9 mouse cellular contexts compared by ENCODE assay signal in genomic region chr8:13625281-13625970, GRCm38 (mm10). TPM values are rescaled to one million over a fixed set of nuclear protein-coding genes. Genes with fewer than 3 reads are reported as not detected.
A peak's percentile ranks its signal among the peaks of the same experiment; 100 is the strongest.
DNase-seq lines count a peak whose midpoint lies in the region; ATAC-seq lines count a peak whose summit lies in the region.
"Had no signal": no experiment of that assay in that cellular context is flagged by ENCODE, and none has a peak within 500 bp of the region (broad histone marks: within the 10 kb centered on the region; RNA-seq: fewer than 3 reads in every experiment).

No protein-coding gene starts in this region.

- no peak for DNase-seq in hindbrain, embryonic 10.5 days (ENCODE audit: low spot score)
- DNase-seq in hindbrain, embryonic 11.5 days (ENCODE audit: low spot score), result no peak
- DNase-seq in ovary, postnatal 14 days (ENCODE audit: low spot score), result no peak
- DNase-seq in kidney, adult 8-10 months, result no peak
- no peak for DNase-seq in gastrocnemius, adult 18-20 months (ENCODE audit: low spot score)
- DNase-seq: gastrocnemius, postnatal 10 days had no signal

- peaks cover 51% of the 10 kb centered on the region for H3K4me1 ChIP-seq in hindbrain, embryonic 10.5 days (replicated peaks)
- H3K4me1 ChIP-seq in hindbrain, embryonic 11.5 days (replicated peaks; ENCODE audit: control insufficient read depth, insufficient read depth, low read length), result peaks cover 14% of the 10 kb centered on the region
- peaks cover 41% of the 10 kb centered on the region for H3K4me1 ChIP-seq in embryonic facial prominence, embryonic 13.5 days
- H3K4me1 ChIP-seq in hindbrain, embryonic 13.5 days (replicated peaks), result peaks cover 45% of the 10 kb centered on the region
- peaks cover 14% of the 10 kb centered on the region for H3K4me1 ChIP-seq in midbrain, embryonic 16.5 days (ENCODE audit: control insufficient read depth, insufficient read depth, low read length)

- peaks cover 16% of the 10 kb centered on the region for H3K36me3 ChIP-seq in hindbrain, embryonic 10.5 days
- no peaks in the 10 kb centered on the region; the same call in 1 of the 2 replicates for H3K36me3 ChIP-seq in hindbrain, embryonic 11.5 days (ENCODE audit: control insufficient read depth, insufficient read depth, low read length)
- peaks cover 8% of the 10 kb centered on the region for H3K36me3 ChIP-seq in embryonic facial prominence, embryonic 13.5 days
- peaks cover 7% of the 10 kb centered on the region for H3K36me3 ChIP-seq in hindbrain, embryonic 13.5 days
- no peaks in the 10 kb centered on the region for H3K36me3 ChIP-seq in midbrain, embryonic 16.5 days (ENCODE audit: control insufficient read depth, insufficient read depth, low read length)

- no peaks in the 10 kb centered on the region; the same call in 1 of the 2 replicates for H3K9me3 ChIP-seq in hindbrain, embryonic 10.5 days
- H3K9me3 ChIP-seq in hindbrain, embryonic 11.5 days (ENCODE audit: control insufficient read depth, low read length), result no peaks in the 10 kb centered on the region
- H3K9me3 ChIP-seq in embryonic facial prominence, embryonic 13.5 days, result no peaks in the 10 kb centered on the region
- no peaks in the 10 kb centered on the region for H3K9me3 ChIP-seq in hindbrain, embryonic 13.5 days
- no peaks in the 10 kb centered on the region for H3K9me3 ChIP-seq in midbrain, embryonic 16.5 days (replicated peaks; ENCODE audit: control insufficient read depth, low read length, poor library complexity, severe bottlenecking)

- H3K9ac ChIP-seq in hindbrain, embryonic 11.5 days (ENCODE audit: low read depth, low read length), result no peak overlapping the region
- no peak overlapping the region for H3K9ac ChIP-seq in embryonic facial prominence, embryonic 13.5 days
- H3K9ac ChIP-seq in hindbrain, embryonic 13.5 days, result no peak overlapping the region
- no peak overlapping the region for H3K9ac ChIP-seq in midbrain, embryonic 16.5 days (ENCODE audit: low read depth, low read length)

- H3K27ac ChIP-seq in hindbrain, embryonic 10.5 days, result peak overlapping the region; percentile 85
- H3K27ac ChIP-seq in hindbrain, embryonic 11.5 days (ENCODE audit: low read depth, low read length), result no peak overlapping the region
- H3K27ac ChIP-seq in embryonic facial prominence, embryonic 13.5 days, result peak overlapping the region; percentile 66
- H3K27ac ChIP-seq in hindbrain, embryonic 13.5 days, result peak overlapping the region; percentile 78
- peak overlapping the region; percentile 77 for H3K27ac ChIP-seq in midbrain, embryonic 16.5 days (ENCODE audit: low read length)

- ATAC-seq in hindbrain, embryonic 11.5 days (ENCODE audit: low FRiP score), result no peak
- ATAC-seq in embryonic facial prominence, embryonic 13.5 days (ENCODE audit: insufficient number of reproducible peaks, insufficient read depth, low FRiP score, low TSS enrichment, low read depth), result no peak
- no peak for ATAC-seq in hindbrain, embryonic 13.5 days (ENCODE audit: low FRiP score)
- no peak for ATAC-seq in midbrain, embryonic 16.5 days

- WGBS in hindbrain, embryonic 10.5 days, result 81% methylated on average over 5 of the region's 5 CpGs
- 77% methylated on average over 5 of the region's 5 CpGs for WGBS in hindbrain, embryonic 11.5 days
- WGBS in embryonic facial prominence, embryonic 13.5 days, result 68% methylated on average over 5 of the region's 5 CpGs
- WGBS in hindbrain, embryonic 13.5 days, result 78% methylated on average over 5 of the region's 5 CpGs
- WGBS in midbrain, embryonic 16.5 days, result 86% methylated on average over 5 of the region's 5 CpGs

- H3K4me3 ChIP-seq in hindbrain, embryonic 10.5 days, result no peak overlapping the region
- H3K4me3 ChIP-seq in hindbrain, embryonic 11.5 days (ENCODE audit: low read depth, low read length), result no peak overlapping the region
- H3K4me3 ChIP-seq in embryonic facial prominence, embryonic 13.5 days, result no peak overlapping the region
- no peak overlapping the region for H3K4me3 ChIP-seq in hindbrain, embryonic 13.5 days
- no peak overlapping the region for H3K4me3 ChIP-seq in midbrain, embryonic 16.5 days (ENCODE audit: low read depth, low read length)

- no peaks in the 10 kb centered on the region for H3K27me3 ChIP-seq in hindbrain, embryonic 10.5 days (ENCODE audit: insufficient read depth, poor library complexity, severe bottlenecking)
- H3K27me3 ChIP-seq in hindbrain, embryonic 11.5 days (ENCODE audit: control insufficient read depth, insufficient read depth, low read length), result no peaks in the 10 kb centered on the region
- no peaks in the 10 kb centered on the region for H3K27me3 ChIP-seq in embryonic facial prominence, embryonic 13.5 days
- H3K27me3 ChIP-seq in hindbrain, embryonic 13.5 days, result no peaks in the 10 kb centered on the region
- H3K27me3 ChIP-seq in midbrain, embryonic 16.5 days (ENCODE audit: control insufficient read depth, insufficient read depth, low read depth, low read length), result no peaks in the 10 kb centered on the region

- H3K4me2 ChIP-seq in hindbrain, embryonic 11.5 days (replicated peaks; ENCODE audit: low read depth, low read length), result no peak overlapping the region
- H3K4me2 ChIP-seq in embryonic facial prominence, embryonic 13.5 days, result no peak overlapping the region
- no peak overlapping the region for H3K4me2 ChIP-seq in hindbrain, embryonic 13.5 days
- no peak overlapping the region for H3K4me2 ChIP-seq in midbrain, embryonic 16.5 days (ENCODE audit: low read length)

RNA-seq across cellular contexts. Expression of gene Rasa3, which starts 52.0 kb away (rescaled TPM):
- 28.8 and 31.8 TPM in 2 replicates for polyA plus RNA-seq in hindbrain, embryonic 10.5 days (2016; fragmentation: Nextera tagmentation; extraction: Ambion mirVana)
- polyA plus RNA-seq in hindbrain, embryonic 11.5 days (2014; fragmentation: Nextera tagmentation; extraction: Ambion mirVana), result 19.4 and 24.3 TPM in 2 replicates
- polyA plus RNA-seq in embryonic facial prominence, embryonic 13.5 days (2015; fragmentation: Nextera tagmentation; extraction: Ambion mirVana), result 25.5 and 29.1 TPM in 2 replicates
- polyA plus RNA-seq in hindbrain, embryonic 13.5 days (2015; fragmentation: Nextera tagmentation; extraction: Ambion mirVana), result 28.7 and 30.9 TPM in 2 replicates
- polyA plus RNA-seq in midbrain, embryonic 16.5 days (2015; fragmentation: Nextera tagmentation; extraction: Ambion mirVana), result 29.3 and 33.2 TPM in 2 replicates
- total RNA-seq in gastrocnemius, adult 18-20 months (2021), result 1 to 10 TPM; 6.8 to 7.3 TPM
